Mouse (Mus musculus) thymus, adult 2 months (tissue): ENCODE measurements around the gene Lepr. TPM values are rescaled to one million over a fixed set of nuclear protein-coding genes. Genes with fewer than 3 reads are reported as not detected.
"Not testable (repeated sequence)": the region's sequence is repeated elsewhere in the genome, so short reads cannot be mapped to it uniquely, and the experiment has no call there.

ENCODE experiments used
- DNase-seq: peaks from one replicate; pipeline ENCODE4 v3.0.0; 2021
- H3K27ac ChIP-seq: fragments of 200-500 bp; 2 replicates; pipeline ENCODE4 v1.5.1; 2012; ENCODE audit warnings: low read length, control low read depth; ENCODE audit not compliant: control insufficient read depth, insufficient read depth
- H3K27me3 ChIP-seq: fragments of 200-500 bp; 2 replicates; pipeline ENCODE4 v1.6.1; 2012; ENCODE audit warnings: mild to moderate bottlenecking, low read length, moderate library complexity, mixed read lengths; ENCODE audit not compliant: control insufficient read depth, insufficient read depth
- H3K36me3 ChIP-seq: fragments of 200-500 bp; 2 replicates; pipeline ENCODE4 v1.6.1; 2012; ENCODE audit warnings: mild to moderate bottlenecking, low read length, moderate library complexity; ENCODE audit not compliant: control insufficient read depth, insufficient read depth
- H3K4me1 ChIP-seq: fragments of 200-500 bp; replicated peaks from 2 replicates; pipeline ENCODE4 v1.6.1; 2012; ENCODE audit warnings: low read length; ENCODE audit not compliant: control insufficient read depth, insufficient read depth
- H3K4me3 ChIP-seq: fragments of 200-500 bp; 2 replicates; pipeline ENCODE4 v1.5.1; 2012; ENCODE audit warnings: mild to moderate bottlenecking, low read length, control low read depth, moderate library complexity; ENCODE audit not compliant: control insufficient read depth, insufficient read depth
- CTCF ChIP-seq: fragments of 200-500 bp; IDR thresholded peaks from 2 replicates; pipeline ENCODE4 v1.5.1; 2012; ENCODE audit warnings: mild to moderate bottlenecking, control low read depth, low read length, moderate library complexity, borderline replicate concordance; ENCODE audit not compliant: control insufficient read depth, poor library complexity, insufficient read depth; ENCODE audit errors: extremely low read depth
- POLR2A ChIP-seq: fragments of 200-500 bp; IDR thresholded peaks from 2 replicates; pipeline ENCODE4 v1.6.1; 2012; ENCODE audit warnings: mild to moderate bottlenecking, low read length, control low read depth, moderate library complexity; ENCODE audit not compliant: control insufficient read depth, poor library complexity, insufficient read depth; ENCODE audit errors: extremely low read depth
- WGBS: fragments of 180-500 bp; shearing (Covaris S2); methylation state at CpG from one replicate; pipeline ENCODE4 v1.1.7; 2018; 5-methylcytosine and 5-hydroxymethylcytosine counted together
- polyA plus RNA-seq: library from polyadenylated mRNA; depleted of rRNA; stranded (reverse); fragments of >200 nt; gene quantifications from 2 replicates; pipeline ENCODE4 v1.2.3, GENCODE M21; 2012; rRNA removed

The Lepr gene
- polyA plus RNA-seq, 1 experiment = 3.6 TPM

GRCm38 (mm10) chr4:101745534-101745933 lies 28.3 kb downstream of the Lepr start:
- TF ChIP-seq CTCF = no peak
- no peak for TF ChIP-seq POLR2A
- Histone ChIP-seq H3K4me3 (no peak overlapping the region), H3K4me1 (no peaks in the 10 kb centered on the region), H3K36me3 (no peaks in the 10 kb centered on the region), H3K27ac (no peak overlapping the region), H3K27me3 (no peaks in the 10 kb centered on the region)
- DNase-seq = no peak
- 97% methylated on average over 4 of the region's 4 CpGs for WGBS

DNA sequence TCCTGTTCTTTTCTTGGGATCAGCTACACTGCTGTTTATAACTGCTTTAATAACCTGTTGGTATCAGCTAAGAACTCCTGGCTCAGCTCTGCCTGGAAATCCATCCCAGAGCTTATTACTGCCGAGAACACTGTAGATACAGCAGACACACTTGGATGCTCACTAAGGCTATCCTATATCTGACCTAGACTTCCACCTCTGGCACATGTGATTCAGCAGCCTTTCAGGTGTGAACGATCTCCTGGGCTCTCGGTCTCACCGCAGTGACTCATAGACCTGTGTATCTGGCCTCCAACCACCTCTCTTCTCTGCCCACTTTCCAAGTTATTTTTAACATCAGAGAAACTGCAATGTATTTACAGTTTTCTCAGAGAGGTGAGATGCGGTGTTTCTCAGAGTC lies 43.3 kb downstream of the Lepr start:
- Histone ChIP-seq H3K27ac (no peak overlapping the region), H3K27me3 (no peaks in the 10 kb centered on the region), H3K4me3 (no peak overlapping the region), H3K36me3 (no peaks in the 10 kb centered on the region), H3K4me1 (no peaks in the 10 kb centered on the region)
- WGBS = 92% methylated on average over 5 of the region's 5 CpGs
- no peak for TF ChIP-seq POLR2A
- no peak for TF ChIP-seq CTCF
- no peak for DNase-seq

- not testable (repeated sequence) for H3K27me3 ChIP-seq, H3K27ac ChIP-seq, H3K4me3 ChIP-seq, DNase-seq, H3K4me1 ChIP-seq, H3K36me3 ChIP-seq
- WGBS = 94% methylated on average over 4 of the region's 4 CpGs
These were observed 126.7 kb downstream of the Lepr start, which contains the start of gene B020004J07Rik for GRCm38 (mm10) chr4:101843923-101844322. Gene B020004J07Rik (minus strand): TSS chr4:101844023.

DNA sequence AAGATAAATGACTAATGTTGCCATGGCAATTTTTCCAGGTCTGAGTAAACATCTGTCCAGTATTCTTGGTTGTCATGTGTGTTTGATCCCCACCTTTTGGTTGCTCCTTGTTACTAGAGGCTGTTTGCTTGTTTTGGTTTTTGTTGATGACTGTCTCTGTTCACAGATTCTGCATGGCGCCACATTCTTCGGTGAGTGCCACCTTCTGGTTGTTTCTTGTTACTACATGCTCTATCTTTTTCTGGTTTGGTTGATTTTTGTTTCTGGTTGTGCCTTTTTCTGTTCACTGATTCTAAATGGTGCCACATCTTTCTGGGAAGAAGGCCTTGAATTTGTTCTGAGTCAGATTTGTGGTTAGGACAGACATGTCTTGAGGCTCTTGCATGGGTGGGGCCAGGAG lies 133.7 kb downstream of the Lepr start:
- H3K36me3 ChIP-seq = no peaks in the 10 kb centered on the region
- TF ChIP-seq POLR2A = no peak
- no peak overlapping the region for H3K4me3 ChIP-seq
- no peak overlapping the region for H3K27ac ChIP-seq
- no peaks in the 10 kb centered on the region for H3K27me3 ChIP-seq
- WGBS = 77% methylated on average over 2 of the region's 2 CpGs
- H3K4me1 ChIP-seq = no peaks in the 10 kb centered on the region
- no peak for DNase-seq

DNA sequence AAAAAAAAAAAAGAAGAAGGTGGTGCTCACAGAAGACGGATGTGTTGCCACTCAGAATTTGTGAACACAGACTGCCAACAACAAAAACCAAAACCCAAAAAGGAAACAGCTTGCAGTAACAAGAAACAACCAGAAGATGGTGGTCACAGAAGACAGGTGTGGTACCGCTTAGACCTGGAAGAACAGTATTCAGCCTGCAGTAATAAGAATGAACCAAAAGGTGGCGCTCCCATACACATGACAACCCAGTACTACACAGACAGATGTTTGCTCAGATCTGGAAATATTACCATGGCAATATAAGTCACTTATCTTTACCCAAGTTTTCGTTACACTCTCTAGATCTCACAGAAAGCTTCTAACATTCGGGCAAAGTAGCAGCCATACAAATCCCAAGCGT lies 143.7 kb downstream of the Lepr start:
- Histone ChIP-seq H3K36me3 (no peaks in the 10 kb centered on the region), H3K4me3 (no peak overlapping the region), H3K27me3 (no peaks in the 10 kb centered on the region), H3K4me1 (no peaks in the 10 kb centered on the region), H3K27ac (no peak overlapping the region)
- DNase-seq = peak; percentile 1
- 48% methylated on average over 6 of the region's 6 CpGs for WGBS
- TF ChIP-seq CTCF (no peak), POLR2A (no peak)

- 91% methylated on average over 6 of the region's 6 CpGs for WGBS
- Histone ChIP-seq H3K27me3 (no peaks in the 10 kb centered on the region), H3K4me3 (no peak overlapping the region), H3K27ac (no peak overlapping the region), H3K36me3 (no peaks in the 10 kb centered on the region), H3K4me1 (no peaks in the 10 kb centered on the region)
- DNase-seq = no peak
- TF ChIP-seq POLR2A (no peak), CTCF (no peak)
These were observed 145.1 kb downstream of the Lepr start for GRCm38 (mm10) chr4:101862289-101862688.

Other genes with a start within 250 kb of the Lepr start
- 29.6 and 31.9 TPM in 2 replicates for gene Dnajc6, start 220.8 kb upstream of the Lepr start, polyA plus RNA-seq
- 35.5 and 43.1 TPM in 2 replicates for gene Leprot, start 69.7 kb upstream of the Lepr start, polyA plus RNA-seq
- not detected in 2 replicates for gene B020004J07Rik, start 126.6 kb downstream of the Lepr start, polyA plus RNA-seq
- not detected in 2 replicates for gene C130073F10Rik, start 176.4 kb downstream of the Lepr start, polyA plus RNA-seq
- not detected in 2 replicates for gene Gm12800, start 191.7 kb downstream of the Lepr start, polyA plus RNA-seq
- not detected in 2 replicates for gene Gm12794, start 223.0 kb downstream of the Lepr start, polyA plus RNA-seq